Mouse (Mus musculus): ENCODE measurements around the gene Pnma3. TPM values are rescaled to one million over a fixed set of nuclear protein-coding genes. Genes with fewer than 3 reads are reported as not detected.
"Not testable (repeated sequence)": the region's sequence is repeated elsewhere in the genome, so short reads cannot be mapped to it uniquely, and the experiment has no call there.

Gene Pnma3
- total RNA-seq (2017): not detected in 2 replicates

GRCm38 (mm10) chrX:73064415-73064793, at the start of gene Pnma3:
TSS of gene Pnma3 (plus strand) at chrX:73064787.
- ATAC-seq (replicated peaks in 1 of 2; ENCODE audit: insufficient read depth in 1 of 2, low FRiP score in 2 of 2, low TSS enrichment in 1 of 2, low read depth in 1 of 2, poor library complexity in 2 of 2, severe bottlenecking in 2 of 2): no peak

- ATAC-seq (replicated peaks in 1 of 2; ENCODE audit: insufficient read depth in 1 of 2, low FRiP score in 2 of 2, low TSS enrichment in 1 of 2, low read depth in 1 of 2, poor library complexity in 2 of 2, severe bottlenecking in 2 of 2): no peak
Observed at GRCm38 (mm10) chrX:73037003-73037402, 27.6 kb upstream of the Pnma3 start, which contains the start of gene Pnma5. TSS of gene Pnma5 (minus strand) at chrX:73037103.

GRCm38 (mm10) chrX:73038831-73039230, 25.8 kb upstream of the Pnma3 start:
- no peak for ATAC-seq (replicated peaks in 1 of 2; ENCODE audit: insufficient read depth in 1 of 2, low FRiP score in 2 of 2, low TSS enrichment in 1 of 2, low read depth in 1 of 2, poor library complexity in 2 of 2, severe bottlenecking in 2 of 2)

- ATAC-seq (replicated peaks in 1 of 2; ENCODE audit: insufficient read depth in 1 of 2, low FRiP score in 2 of 2, low TSS enrichment in 1 of 2, low read depth in 1 of 2, poor library complexity in 2 of 2, severe bottlenecking in 2 of 2): no peak
Observed at GRCm38 (mm10) chrX:73039666-73040065, 24.9 kb upstream of the Pnma3 start.

GRCm38 (mm10) chrX:73053860-73054563, 10.6 kb upstream of the Pnma3 start:
- ATAC-seq (replicated peaks in 1 of 2; ENCODE audit: insufficient read depth in 1 of 2, low FRiP score in 2 of 2, low TSS enrichment in 1 of 2, low read depth in 1 of 2, poor library complexity in 2 of 2, severe bottlenecking in 2 of 2): peak; percentile 94 to 99

- no peak for ATAC-seq (replicated peaks in 1 of 2; ENCODE audit: insufficient read depth in 1 of 2, low FRiP score in 2 of 2, low TSS enrichment in 1 of 2, low read depth in 1 of 2, poor library complexity in 2 of 2, severe bottlenecking in 2 of 2)
Observed at GRCm38 (mm10) chrX:73061528-73061927, 3.1 kb upstream of the Pnma3 start.

GRCm38 (mm10) chrX:73062323-73062722, 2.3 kb upstream of the Pnma3 start:
- ATAC-seq (replicated peaks in 1 of 2; ENCODE audit: insufficient read depth in 1 of 2, low FRiP score in 2 of 2, low TSS enrichment in 1 of 2, low read depth in 1 of 2, poor library complexity in 2 of 2, severe bottlenecking in 2 of 2): peak; percentile 60 to 78

GRCm38 (mm10) chrX:73063512-73064414, 824 bp upstream of the Pnma3 start:
- no peak for ATAC-seq (replicated peaks in 1 of 2; ENCODE audit: insufficient read depth in 1 of 2, low FRiP score in 2 of 2, low TSS enrichment in 1 of 2, low read depth in 1 of 2, poor library complexity in 2 of 2, severe bottlenecking in 2 of 2)

- ATAC-seq (replicated peaks in 1 of 2; ENCODE audit: insufficient read depth in 1 of 2, low FRiP score in 2 of 2, low TSS enrichment in 1 of 2, low read depth in 1 of 2, poor library complexity in 2 of 2, severe bottlenecking in 2 of 2): not testable (repeated sequence)
Observed at GRCm38 (mm10) chrX:73066765-73067312, 2.3 kb downstream of the Pnma3 start.

GRCm38 (mm10) chrX:73082267-73083055, 17.9 kb downstream of the Pnma3 start, which contains the start of gene Xlr4a:
TSS of gene Xlr4a (minus strand) at chrX:73082478.
- 0 out of 4 replicates have a peak, but pooled peaks of 1 of the 2 experiments have one; percentile 32 for ATAC-seq (replicated peaks in 1 of 2; ENCODE audit: insufficient read depth in 1 of 2, low FRiP score in 2 of 2, low TSS enrichment in 1 of 2, low read depth in 1 of 2, poor library complexity in 2 of 2, severe bottlenecking in 2 of 2)

GRCm38 (mm10) chrX:73096941-73097508, 32.4 kb downstream of the Pnma3 start, which contains the start of gene Xlr3a:
TSS of gene Xlr3a (minus strand) at chrX:73097095.
- ATAC-seq (replicated peaks in 1 of 2; ENCODE audit: insufficient read depth in 1 of 2, low FRiP score in 2 of 2, low TSS enrichment in 1 of 2, low read depth in 1 of 2, poor library complexity in 2 of 2, severe bottlenecking in 2 of 2): not testable (repeated sequence)

- ATAC-seq (replicated peaks in 1 of 2; ENCODE audit: insufficient read depth in 1 of 2, low FRiP score in 2 of 2, low TSS enrichment in 1 of 2, low read depth in 1 of 2, poor library complexity in 2 of 2, severe bottlenecking in 2 of 2): not testable (repeated sequence)
Observed at GRCm38 (mm10) chrX:73116747-73117146, 52.2 kb downstream of the Pnma3 start, which contains the start of gene Gm14685. TSS of gene Gm14685 (plus strand) at chrX:73117047.

Other genes with a start within 250 kb of the Pnma3 start
- not detected in 2 replicates for gene Gabrq, start 239.6 kb upstream of the Pnma3 start, total RNA-seq (2017)
- gene Cetn2, start 146.4 kb upstream of the Pnma3 start, total RNA-seq (2017): 98.1 and 157 TPM in 2 replicates
- gene Nsdhl, start 146.2 kb upstream of the Pnma3 start, total RNA-seq (2017): 16.8 and 18.1 TPM in 2 replicates
- gene Zfp185, start 77.4 kb upstream of the Pnma3 start, total RNA-seq (2017): 0.13 TPM in 1 of 2 replicates, not detected in the other
- gene Pnma5, start 27.7 kb upstream of the Pnma3 start, total RNA-seq (2017): not detected in 2 replicates
- 39.3 and 48.7 TPM in 2 replicates for gene Xlr4a, start 17.7 kb downstream of the Pnma3 start, total RNA-seq (2017)
- gene Xlr3a, start 32.3 kb downstream of the Pnma3 start, total RNA-seq (2017): 7.7 and 7.9 TPM in 2 replicates
- gene Gm14685, start 52.3 kb downstream of the Pnma3 start, total RNA-seq (2017): 0.15 TPM in 1 of 2 replicates, not detected in the other
- not detected in 2 replicates for gene Xlr5b, start 84.0 kb downstream of the Pnma3 start, total RNA-seq (2017)
- gene DXBay18, start 84.7 kb downstream of the Pnma3 start, total RNA-seq (2017): not detected in 2 replicates
- 0.89 TPM in 1 of 2 replicates, not detected in the other for gene Spin2d, start 112.2 kb downstream of the Pnma3 start, total RNA-seq (2017)
- 17.2 and 18.8 TPM in 2 replicates for gene Xlr3b, start 127.4 kb downstream of the Pnma3 start, total RNA-seq (2017)
- gene Xlr4b, start 149.5 kb downstream of the Pnma3 start, total RNA-seq (2017): 18.1 and 32.3 TPM in 2 replicates
- gene F8a, start 163.5 kb downstream of the Pnma3 start, total RNA-seq (2017): 3.1 and 5.8 TPM in 2 replicates
- 7.6 and 17.8 TPM in 2 replicates for gene Xlr4c, start 178.3 kb downstream of the Pnma3 start, total RNA-seq (2017)
- gene Xlr3c, start 200.6 kb downstream of the Pnma3 start, total RNA-seq (2017): not detected in 2 replicates
- not detected in 2 replicates for gene Xlr5a, start 228.2 kb downstream of the Pnma3 start, total RNA-seq (2017)
- not detected in 2 replicates for gene Xlr5c, start 228.2 kb downstream of the Pnma3 start, total RNA-seq (2017)